Mouse (Mus musculus): Measurements from ENCODE around the gene Btbd9. TPM values are rescaled to one million over a fixed set of nuclear protein-coding genes. Genes with fewer than 3 reads are reported as not detected.

The Btbd9 gene
- polyA plus RNA-seq, 1 experiment from 2014 or later, result 40.9 TPM

- Histone ChIP-seq H3K36me3 (ENCODE audit: control insufficient read depth, insufficient read depth, low read length) (peaks cover 90% of the 10 kb centered on the region), H3K9me3 (ENCODE audit: control insufficient read depth, low read length) (no peaks in the 10 kb centered on the region), H3K27me3 (ENCODE audit: control insufficient read depth, insufficient read depth, low read length) (no peaks in the 10 kb centered on the region), H3K4me3 (ENCODE audit: control insufficient read depth in 1 of 2, insufficient read depth in 1 of 2, low read depth in 1 of 2, low read length in 2 of 2) (no peak overlapping the region), H3K9ac (ENCODE audit: low read length) (no peak overlapping the region), H3K4me1 (ENCODE audit: control insufficient read depth in 2 of 2, insufficient read depth in 2 of 2, low read length in 2 of 2) (no peaks in the 10 kb centered on the region), H3K4me2 (ENCODE audit: low read length) (no peak overlapping the region), H3K27ac (replicated peaks in 1 of 2; ENCODE audit: control insufficient read depth in 1 of 2, insufficient read depth in 1 of 2, low read depth in 2 of 2, low read length in 2 of 2) (no peak overlapping the region)
- WGBS, result 87% methylated on average over 9 of the region's 9 CpGs
- no peak for ATAC-seq (ENCODE audit: insufficient number of reproducible peaks, insufficient read depth, low FRiP score, low read depth)
These were observed 21.5 kb upstream of the Btbd9 start for GRCm38 (mm10) chr17:30597786-30598185.

GRCm38 (mm10) chr17:30594846-30595245, 18.6 kb upstream of the Btbd9 start:
- ATAC-seq (ENCODE audit: insufficient number of reproducible peaks, insufficient read depth, low FRiP score, low read depth), result no peak
- Histone ChIP-seq H3K4me1 (ENCODE audit: control insufficient read depth in 2 of 2, insufficient read depth in 2 of 2, low read length in 2 of 2) (no peaks in the 10 kb centered on the region), H3K4me3 (ENCODE audit: control insufficient read depth in 1 of 2, insufficient read depth in 1 of 2, low read depth in 1 of 2, low read length in 2 of 2) (no peak overlapping the region), H3K9ac (ENCODE audit: low read length) (no peak overlapping the region), H3K36me3 (ENCODE audit: control insufficient read depth, insufficient read depth, low read length) (peaks cover 72% of the 10 kb centered on the region), H3K4me2 (ENCODE audit: low read length) (no peak overlapping the region), H3K9me3 (ENCODE audit: control insufficient read depth, low read length) (no peaks in the 10 kb centered on the region), H3K27me3 (ENCODE audit: control insufficient read depth, insufficient read depth, low read length) (no peaks in the 10 kb centered on the region), H3K27ac (replicated peaks in 1 of 2; ENCODE audit: control insufficient read depth in 1 of 2, insufficient read depth in 1 of 2, low read depth in 2 of 2, low read length in 2 of 2) (no peak overlapping the region)
- 64% methylated on average over 6 of the region's 6 CpGs for WGBS

- Histone ChIP-seq H3K9me3 (ENCODE audit: control insufficient read depth, low read length) (no peaks in the 10 kb centered on the region), H3K27ac (replicated peaks in 1 of 2; ENCODE audit: control insufficient read depth in 1 of 2, insufficient read depth in 1 of 2, low read depth in 2 of 2, low read length in 2 of 2) (no peak overlapping the region), H3K36me3 (ENCODE audit: control insufficient read depth, insufficient read depth, low read length) (peaks cover 68% of the 10 kb centered on the region), H3K4me2 (ENCODE audit: low read length) (no peak overlapping the region), H3K9ac (ENCODE audit: low read length) (no peak overlapping the region), H3K4me3 (ENCODE audit: control insufficient read depth in 1 of 2, insufficient read depth in 1 of 2, low read depth in 1 of 2, low read length in 2 of 2) (no peak overlapping the region), H3K27me3 (ENCODE audit: control insufficient read depth, insufficient read depth, low read length) (no peaks in the 10 kb centered on the region), H3K4me1 (ENCODE audit: control insufficient read depth in 2 of 2, insufficient read depth in 2 of 2, low read length in 2 of 2) (no peaks in the 10 kb centered on the region)
- 74% methylated on average over 5 of the region's 5 CpGs for WGBS
- ATAC-seq (ENCODE audit: insufficient number of reproducible peaks, insufficient read depth, low FRiP score, low read depth), result no peak
These were observed 18.1 kb upstream of the Btbd9 start for GRCm38 (mm10) chr17:30594407-30594806.

GRCm38 (mm10) chr17:30590417-30591198, 14.3 kb upstream of the Btbd9 start:
- WGBS, result 49% methylated on average over 17 of the region's 17 CpGs
- Histone ChIP-seq H3K36me3 (ENCODE audit: control insufficient read depth, insufficient read depth, low read length) (peaks cover 33% of the 10 kb centered on the region), H3K4me3 (ENCODE audit: control insufficient read depth in 1 of 2, insufficient read depth in 1 of 2, low read depth in 1 of 2, low read length in 2 of 2) (no peak overlapping the region), H3K9me3 (ENCODE audit: control insufficient read depth, low read length) (no peaks in the 10 kb centered on the region), H3K4me1 (ENCODE audit: control insufficient read depth in 2 of 2, insufficient read depth in 2 of 2, low read length in 2 of 2) (no peaks in the 10 kb centered on the region), H3K27ac (replicated peaks in 1 of 2; ENCODE audit: control insufficient read depth in 1 of 2, insufficient read depth in 1 of 2, low read depth in 2 of 2, low read length in 2 of 2) (no peak overlapping the region), H3K9ac (ENCODE audit: low read length) (no peak overlapping the region), H3K4me2 (ENCODE audit: low read length) (no peak overlapping the region), H3K27me3 (ENCODE audit: control insufficient read depth, insufficient read depth, low read length) (no peaks in the 10 kb centered on the region)
- no peak for ATAC-seq (ENCODE audit: insufficient number of reproducible peaks, insufficient read depth, low FRiP score, low read depth)

- H3K27me3 ChIP-seq (ENCODE audit: control insufficient read depth, insufficient read depth, low read length), result no peaks in the 10 kb centered on the region
- no peak overlapping the region for H3K4me2 ChIP-seq (ENCODE audit: low read length)
- no peak overlapping the region for H3K27ac ChIP-seq (replicated peaks in 1 of 2; ENCODE audit: control insufficient read depth in 1 of 2, insufficient read depth in 1 of 2, low read depth in 2 of 2, low read length in 2 of 2)
- H3K4me1 ChIP-seq (ENCODE audit: control insufficient read depth in 2 of 2, insufficient read depth in 2 of 2, low read length in 2 of 2), result no peaks in the 10 kb centered on the region
- no peak overlapping the region for H3K9ac ChIP-seq (ENCODE audit: low read length)
- no peak for ATAC-seq (ENCODE audit: insufficient number of reproducible peaks, insufficient read depth, low FRiP score, low read depth)
- no peak overlapping the region for H3K4me3 ChIP-seq (ENCODE audit: control insufficient read depth in 1 of 2, insufficient read depth in 1 of 2, low read depth in 1 of 2, low read length in 2 of 2)
- H3K36me3 ChIP-seq (ENCODE audit: control insufficient read depth, insufficient read depth, low read length), result no peaks in the 10 kb centered on the region
- 77% methylated on average over 2 of the region's 2 CpGs for WGBS
- no peaks in the 10 kb centered on the region for H3K9me3 ChIP-seq (ENCODE audit: control insufficient read depth, low read length)
These were observed 7.1 kb upstream of the Btbd9 start for GRCm38 (mm10) chr17:30583258-30584001.

- Histone ChIP-seq H3K36me3 (ENCODE audit: control insufficient read depth, insufficient read depth, low read length) (no peaks in the 10 kb centered on the region), H3K4me3 (ENCODE audit: control insufficient read depth in 1 of 2, insufficient read depth in 1 of 2, low read depth in 1 of 2, low read length in 2 of 2) (no peak overlapping the region), H3K4me2 (ENCODE audit: low read length) (no peak overlapping the region), H3K27ac (replicated peaks in 1 of 2; ENCODE audit: control insufficient read depth in 1 of 2, insufficient read depth in 1 of 2, low read depth in 2 of 2, low read length in 2 of 2) (no peak overlapping the region), H3K9ac (ENCODE audit: low read length) (no peak overlapping the region), H3K9me3 (ENCODE audit: control insufficient read depth, low read length) (no peaks in the 10 kb centered on the region), H3K27me3 (ENCODE audit: control insufficient read depth, insufficient read depth, low read length) (no peaks in the 10 kb centered on the region), H3K4me1 (ENCODE audit: control insufficient read depth in 2 of 2, insufficient read depth in 2 of 2, low read length in 2 of 2) (no peaks in the 10 kb centered on the region)
- ATAC-seq (ENCODE audit: insufficient number of reproducible peaks, insufficient read depth, low FRiP score, low read depth), result no peak
- WGBS, result 82% methylated on average over 3 of the region's 3 CpGs
These were observed 6.0 kb upstream of the Btbd9 start for GRCm38 (mm10) chr17:30582313-30582712.

GRCm38 (mm10) chr17:30581201-30581600, 4.9 kb upstream of the Btbd9 start:
- no peaks in the 10 kb centered on the region for H3K9me3 ChIP-seq (ENCODE audit: control insufficient read depth, low read length)
- H3K4me3 ChIP-seq (ENCODE audit: control insufficient read depth in 1 of 2, insufficient read depth in 1 of 2, low read depth in 1 of 2, low read length in 2 of 2), result no peak overlapping the region
- H3K9ac ChIP-seq (ENCODE audit: low read length), result no peak overlapping the region
- 92% methylated on average over 6 of the region's 6 CpGs for WGBS
- H3K4me2 ChIP-seq (ENCODE audit: low read length), result no peak overlapping the region
- peaks cover 4 to 5% of the 10 kb centered on the region in 2 experiments; a peak in 3 of 4 replicates for H3K4me1 ChIP-seq (ENCODE audit: control insufficient read depth in 2 of 2, insufficient read depth in 2 of 2, low read length in 2 of 2)
- H3K27me3 ChIP-seq (ENCODE audit: control insufficient read depth, insufficient read depth, low read length), result no peaks in the 10 kb centered on the region
- no peaks in the 10 kb centered on the region for H3K36me3 ChIP-seq (ENCODE audit: control insufficient read depth, insufficient read depth, low read length)
- ATAC-seq (ENCODE audit: insufficient number of reproducible peaks, insufficient read depth, low FRiP score, low read depth), result no peak
- no peak overlapping the region for H3K27ac ChIP-seq (replicated peaks in 1 of 2; ENCODE audit: control insufficient read depth in 1 of 2, insufficient read depth in 1 of 2, low read depth in 2 of 2, low read length in 2 of 2)

Data from heart, embryonic 14.5 days (tissue).